Mouse (Mus musculus) midbrain, embryonic 11.5 days (tissue): ENCODE results near the gene Psmd13. TPM values are rescaled to one million over a fixed set of nuclear protein-coding genes. Genes with fewer than 3 reads are reported as not detected.

Experiments used
- ATAC-seq: fragments of 200-750 bp; cut with Nextera tagmentation; 2 replicates; pipeline ENCODE4 v1.8.0; 2017; ENCODE audit warnings: moderate TSS enrichment, moderate library complexity; ENCODE audit not compliant: low FRiP score
- DNase-seq: peaks from one replicate; pipeline ENCODE4 v3.0.0; 2015; ENCODE audit warnings: low spot score; ENCODE audit errors: missing footprints
- H3K27ac ChIP-seq: fragments of 300-500 bp; sonication (generic); 2 replicates; pipeline ENCODE4 v1.5.1; 2014; ENCODE audit warnings: low read depth, low read length
- H3K27me3 ChIP-seq: fragments of 300-500 bp; sonication (generic); 2 replicates; pipeline ENCODE4 v1.6.1; 2014; ENCODE audit warnings: mild to moderate bottlenecking, low read length, moderate library complexity, mixed read lengths; ENCODE audit not compliant: control insufficient read depth, insufficient read depth
- H3K36me3 ChIP-seq: fragments of 300-500 bp; sonication (generic); 2 replicates; pipeline ENCODE4 v1.6.1; 2014; ENCODE audit warnings: mild to moderate bottlenecking, low read length, moderate library complexity, mixed read lengths; ENCODE audit not compliant: control insufficient read depth, insufficient read depth
- H3K4me1 ChIP-seq: fragments of 300-500 bp; sonication (generic); 2 replicates; pipeline ENCODE4 v1.6.1; 2014; ENCODE audit warnings: low read length; ENCODE audit not compliant: control insufficient read depth, insufficient read depth
- H3K4me2 ChIP-seq: fragments of 300-500 bp; sonication (generic); 2 replicates; pipeline ENCODE4 v1.6.1; 2014; ENCODE audit warnings: mild to moderate bottlenecking, moderate library complexity
- H3K4me3 ChIP-seq: fragments of 300-500 bp; sonication (generic); 2 replicates; pipeline ENCODE4 v1.5.1; 2014; ENCODE audit warnings: low read depth, low read length
- H3K9ac ChIP-seq: fragments of 300-500 bp; sonication (generic); 2 replicates; pipeline ENCODE4 v1.6.1; 2014; ENCODE audit warnings: low read length
- H3K9me3 ChIP-seq: fragments of 300-500 bp; sonication (generic); 2 replicates; pipeline ENCODE4 v1.6.1; 2016; ENCODE audit warnings: low read length; ENCODE audit not compliant: control insufficient read depth
- WGBS: fragments of 180-500 bp; shearing (Covaris S2); extraction: QIAGEN DNeasy Blood & Tissue Kit; methylation state at CpG from one replicate; pipeline ENCODE4 v1.1.7; 2014; 5-methylcytosine and 5-hydroxymethylcytosine counted together
- polyA plus RNA-seq: library from polyadenylated mRNA; unstranded; fragments of >200 nt; fragmentation: Nextera tagmentation; extraction: Ambion mirVana; gene quantifications from 2 replicates; pipeline ENCODE4 v1.2.1, GENCODE M21; 2014

The Psmd13 gene
- polyA plus RNA-seq, 1 experiment from 2014 or later, result 173 TPM

DNA sequence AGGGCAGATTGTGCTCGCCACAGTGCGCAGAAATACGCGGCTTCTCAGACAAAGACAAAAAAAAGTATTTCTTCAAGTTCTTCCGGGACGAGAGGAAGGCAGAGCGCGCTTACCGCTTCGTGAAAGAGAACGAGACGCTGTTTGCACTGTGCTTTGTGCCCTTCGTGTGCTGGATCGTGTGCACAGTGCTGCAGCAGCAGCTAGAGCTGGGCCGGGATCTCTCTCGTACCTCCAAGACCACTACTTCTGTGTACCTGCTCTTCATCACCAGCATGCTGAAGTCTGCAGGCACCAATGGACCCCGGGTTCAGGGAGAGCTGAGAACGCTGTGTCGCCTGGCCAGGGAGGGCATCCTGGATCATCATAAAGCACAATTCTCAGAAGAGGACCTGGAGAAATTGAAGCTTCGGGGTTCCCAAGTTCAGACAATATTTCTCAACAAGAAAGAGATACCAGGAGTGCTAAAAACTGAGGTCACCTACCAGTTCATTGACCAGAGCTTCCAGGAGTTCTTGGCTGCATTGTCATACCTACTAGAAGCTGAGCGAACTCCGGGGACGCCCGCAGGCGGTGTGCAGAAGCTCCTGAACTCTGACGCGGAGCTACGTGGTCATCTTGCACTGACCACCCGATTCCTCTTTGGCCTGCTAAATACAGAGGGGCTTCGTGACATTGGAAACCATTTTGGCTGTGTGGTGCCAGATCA is 41.5 kb downstream of the Psmd13 start:
- peak overlapping the region; percentile 83 for H3K4me2 ChIP-seq
- 20% methylated on average over 30 of the region's 30 CpGs for WGBS
- peak; percentile 94 for DNase-seq
- H3K9me3 ChIP-seq, result no peaks in the 10 kb centered on the region
- H3K27ac ChIP-seq, result no peak overlapping the region
- peaks cover 44% of the 10 kb centered on the region for H3K27me3 ChIP-seq
- H3K4me3 ChIP-seq, result peak overlapping the region; percentile 41
- ATAC-seq, result no peak
- H3K36me3 ChIP-seq, result no peaks in the 10 kb centered on the region
- peak overlapping the region; percentile 45 for H3K9ac ChIP-seq
- peaks cover 12% of the 10 kb centered on the region for H3K4me1 ChIP-seq

DNA sequence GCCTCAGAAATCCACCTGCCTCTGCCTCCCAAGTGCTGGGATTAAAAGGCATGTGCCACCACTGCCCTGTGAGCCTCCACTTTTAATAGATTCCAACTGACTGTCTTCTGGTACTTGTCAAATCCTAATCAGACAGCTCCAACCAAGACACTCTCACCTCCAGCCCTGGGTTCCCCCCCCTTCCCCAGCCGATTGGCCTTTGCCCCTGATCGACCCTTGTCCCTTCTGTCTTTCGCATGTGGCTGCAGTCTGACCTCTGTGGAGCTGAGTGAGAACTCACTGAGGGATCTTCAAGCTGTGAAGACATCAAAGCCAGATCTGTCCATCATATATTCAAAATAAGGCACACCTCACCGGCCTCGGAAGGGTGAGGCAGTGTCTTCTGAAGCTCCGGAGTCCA is 45.4 kb downstream of the Psmd13 start:
- no peak overlapping the region for H3K9ac ChIP-seq
- peaks cover 9% of the 10 kb centered on the region for H3K4me1 ChIP-seq
- no peak overlapping the region for H3K4me3 ChIP-seq
- H3K36me3 ChIP-seq, result no peaks in the 10 kb centered on the region
- H3K9me3 ChIP-seq, result no peaks in the 10 kb centered on the region
- no peak overlapping the region for H3K4me2 ChIP-seq
- WGBS, result 89% methylated on average over 6 of the region's 6 CpGs
- DNase-seq (peak; percentile 37), ATAC-seq (no peak)
- H3K27me3 ChIP-seq, result peaks cover 25% of the 10 kb centered on the region
- no peak overlapping the region for H3K27ac ChIP-seq

DNA sequence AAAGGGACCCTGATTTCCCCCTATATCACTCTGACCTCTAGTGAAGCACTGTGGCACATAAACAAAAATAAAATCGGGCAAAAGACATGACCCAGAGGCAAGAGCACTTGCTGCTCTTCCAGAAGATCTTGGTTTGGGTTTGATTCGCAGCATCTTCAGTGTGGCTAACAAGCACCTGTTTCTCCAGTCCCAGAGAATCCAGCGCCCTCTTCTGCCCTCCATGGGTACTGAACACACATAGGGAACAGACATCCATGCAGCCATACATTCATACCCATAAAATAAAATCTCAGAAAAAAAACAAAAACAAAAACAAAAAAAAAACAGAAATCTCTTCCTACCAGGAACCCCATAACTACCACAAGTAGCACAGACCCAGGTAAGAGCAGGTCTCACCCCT is 56.7 kb downstream of the Psmd13 start:
- no peak for ATAC-seq
- peaks cover 5% of the 10 kb centered on the region; the same call in 1 of the 2 replicates for H3K4me1 ChIP-seq
- WGBS, result 44% methylated on average over 3 of the region's 3 CpGs

DNA sequence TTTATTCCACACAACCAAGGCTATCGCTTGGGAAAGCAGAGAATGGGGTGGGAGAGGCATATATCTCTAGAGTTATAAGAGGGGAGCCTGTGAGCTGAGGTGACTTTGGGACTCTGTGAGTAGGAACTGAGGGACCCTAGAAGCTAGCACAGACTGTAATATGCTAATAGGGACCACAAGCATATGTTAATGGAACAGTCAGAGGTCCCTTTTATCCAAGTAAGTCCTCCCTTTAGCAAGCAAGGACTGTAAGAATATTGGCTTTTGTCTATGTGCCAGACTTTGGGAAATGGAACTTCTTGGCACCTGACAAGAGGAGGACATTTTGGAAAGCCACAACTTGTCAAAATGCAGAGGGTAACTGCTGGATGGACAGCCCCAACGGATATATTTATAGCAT is 57.1 kb downstream of the Psmd13 start:
- WGBS, result 20% methylated on average over 2 of the region's 2 CpGs

More for the DNA sequence above, 56.7 kb downstream of the Psmd13 start:
- Histone ChIP-seq H3K27me3 (no peaks in the 10 kb centered on the region), H3K4me3 (no peak overlapping the region), H3K36me3 (no peaks in the 10 kb centered on the region), H3K4me2 (no peak overlapping the region), H3K27ac (no peak overlapping the region), H3K9me3 (no peaks in the 10 kb centered on the region), H3K9ac (no peak overlapping the region)
- DNase-seq, result no peak

DNA sequence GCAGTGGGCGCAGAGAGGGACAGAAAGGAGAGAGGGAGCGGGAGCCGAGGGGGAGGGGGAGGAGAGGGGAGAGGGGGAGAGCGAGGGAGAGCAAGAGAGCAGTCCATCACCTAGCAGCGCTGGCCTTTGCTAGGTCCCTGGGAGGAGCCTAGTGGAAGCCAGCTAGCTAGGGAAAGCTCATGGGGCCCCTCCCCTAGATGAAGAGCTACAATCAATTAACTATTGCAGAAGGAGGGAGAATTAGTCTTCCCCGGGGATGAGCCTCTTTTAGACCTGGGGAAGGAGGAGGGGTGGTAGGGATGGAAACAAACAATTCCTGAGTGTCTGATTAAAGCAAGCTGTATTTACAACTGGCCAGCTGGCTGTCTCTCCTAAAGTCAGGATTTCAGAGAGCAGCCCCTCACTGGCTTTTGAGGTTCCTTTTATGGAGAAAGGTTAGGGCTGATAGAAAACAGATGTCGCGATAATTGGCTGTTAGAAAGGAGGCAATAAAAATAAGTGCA is 58.0 kb downstream of the Psmd13 start:
- Histone ChIP-seq H3K27ac (no peak overlapping the region), H3K9ac (no peak overlapping the region), H3K27me3 (no peaks in the 10 kb centered on the region), H3K9me3 (no peaks in the 10 kb centered on the region), H3K4me1 (peaks cover 5% of the 10 kb centered on the region; the same call in 1 of the 2 replicates), H3K4me3 (no peak overlapping the region), H3K36me3 (no peaks in the 10 kb centered on the region), H3K4me2 (no peak overlapping the region)
- 14% methylated on average over 8 of the region's 8 CpGs for WGBS
- no peak for ATAC-seq
- no peak for DNase-seq

More for the DNA sequence above, 57.1 kb downstream of the Psmd13 start:
- Histone ChIP-seq H3K27ac (no peak overlapping the region), H3K9ac (no peak overlapping the region), H3K9me3 (no peaks in the 10 kb centered on the region), H3K4me3 (no peak overlapping the region), H3K4me1 (peaks cover 5% of the 10 kb centered on the region; the same call in 1 of the 2 replicates), H3K4me2 (no peak overlapping the region), H3K27me3 (no peaks in the 10 kb centered on the region), H3K36me3 (no peaks in the 10 kb centered on the region)
- DNase-seq, result no peak
- ATAC-seq, result no peak

DNA sequence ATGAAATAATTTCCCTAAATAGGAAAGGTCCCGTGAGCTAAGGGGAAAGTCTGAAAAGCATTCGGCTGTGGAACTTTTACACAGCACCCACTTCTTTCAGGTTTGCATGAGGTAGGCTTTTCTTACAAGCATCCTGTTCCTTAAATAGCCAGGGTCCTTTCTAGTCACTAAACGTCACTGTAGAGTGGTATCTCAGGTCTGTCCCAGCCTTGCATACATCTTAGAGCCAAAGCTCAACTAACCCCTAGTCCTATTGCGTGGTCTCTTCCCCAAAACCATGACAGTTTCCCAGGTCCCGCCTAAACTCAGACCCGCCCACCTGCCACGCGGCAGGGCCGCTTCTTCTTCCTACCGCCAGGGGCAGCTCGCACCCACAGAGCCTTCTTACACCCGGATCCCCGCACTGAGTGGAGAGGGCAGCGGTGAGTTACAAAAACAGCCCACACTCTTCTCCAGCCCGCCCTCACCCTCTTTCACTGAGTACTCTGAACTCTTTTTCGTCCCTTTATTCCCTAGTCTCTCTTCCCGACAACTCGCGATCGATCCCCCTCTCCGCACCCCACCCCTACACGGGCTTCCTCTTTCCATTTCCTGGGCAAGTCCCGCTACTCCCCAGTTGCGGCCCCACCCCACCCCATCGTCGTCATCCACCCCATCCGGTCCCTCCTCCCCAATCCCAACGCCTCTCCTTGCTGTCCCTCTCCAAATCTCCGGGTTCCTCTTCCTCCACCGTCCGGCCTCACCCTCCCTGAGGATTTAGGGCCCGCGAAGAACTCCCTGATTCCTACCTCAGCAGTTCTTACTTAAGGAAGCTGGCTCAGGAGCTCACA is 59.7 kb downstream of the Psmd13 start, which contains the start of gene Pgghg:
Pgghg (plus strand) TSS at position 170 of the 830 bp plus-strand sequence.
- Histone ChIP-seq H3K27ac (no peak within 1 kb of the TSS), H3K4me3 (peak within 1 kb of the TSS; percentile 45), H3K27me3 (no peaks in the 10 kb centered on the region), H3K9me3 (no peaks in the 10 kb centered on the region), H3K36me3 (no peaks in the 10 kb centered on the region), H3K4me1 (peaks cover 5% of the 10 kb centered on the region; the same call in 1 of the 2 replicates), H3K9ac (peak within 1 kb of the TSS; percentile 73), H3K4me2 (peak within 1 kb of the TSS; percentile 59)
- ATAC-seq, result peak; percentile 91
- WGBS, result 5% methylated on average over 33 of the region's 33 CpGs
- peak; percentile 98 for DNase-seq

DNA sequence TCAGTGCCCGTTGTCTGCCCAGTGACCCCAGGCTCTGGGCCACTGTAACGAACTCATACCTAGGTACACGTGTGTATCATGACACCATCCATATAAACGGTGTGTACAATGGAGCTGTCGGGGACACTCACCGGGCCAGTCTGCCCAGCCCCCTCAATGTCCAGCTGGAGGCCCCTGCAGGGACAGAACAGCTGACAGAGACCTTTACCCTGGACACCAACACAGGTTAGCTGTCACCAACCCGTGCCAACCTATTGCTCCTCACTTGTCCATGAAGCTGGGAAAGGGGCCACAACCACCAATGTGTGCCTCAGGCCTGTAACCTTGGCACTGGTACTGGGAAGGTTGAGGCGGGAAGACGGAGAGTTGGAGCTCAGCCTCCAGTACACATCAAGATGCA is 60.6 kb downstream of the Psmd13 start:
- ATAC-seq (peak; percentile 12; the same call in 1 of the 2 replicates), DNase-seq (no peak)
- no peaks in the 10 kb centered on the region for H3K27me3 ChIP-seq
- WGBS, result 64% methylated on average over 9 of the region's 9 CpGs
- peak overlapping the region; percentile 73 for H3K9ac ChIP-seq
- no peaks in the 10 kb centered on the region for H3K9me3 ChIP-seq
- H3K4me1 ChIP-seq, result peaks cover 5% of the 10 kb centered on the region; the same call in 1 of the 2 replicates
- no peak overlapping the region for H3K27ac ChIP-seq
- H3K4me3 ChIP-seq, result peak overlapping the region; percentile 45
- no peaks in the 10 kb centered on the region for H3K36me3 ChIP-seq
- H3K4me2 ChIP-seq, result peak overlapping the region; percentile 59

DNA sequence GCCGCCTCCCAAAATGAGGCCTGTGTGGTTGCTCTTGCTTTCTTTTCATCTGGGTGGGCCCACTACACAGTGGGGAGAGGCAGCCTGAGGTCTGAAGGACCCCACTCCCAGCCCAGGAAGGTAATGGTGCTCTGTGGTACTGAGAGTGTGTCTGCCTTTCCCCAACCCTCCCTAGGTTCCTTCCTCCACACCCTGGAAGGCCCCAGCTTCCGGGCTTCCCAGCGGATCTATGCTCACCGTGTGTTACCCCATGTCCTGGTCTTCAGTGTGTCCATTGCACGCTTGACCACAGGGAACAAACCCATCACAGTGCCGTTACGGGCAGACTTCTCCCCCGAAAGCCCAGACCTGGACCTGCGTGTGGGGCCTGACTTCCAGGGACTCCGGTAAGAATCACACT is 61.0 kb downstream of the Psmd13 start:
- ATAC-seq, result no peak
- H3K36me3 ChIP-seq, result no peaks in the 10 kb centered on the region
- H3K9ac ChIP-seq, result no peak overlapping the region
- no peaks in the 10 kb centered on the region for H3K9me3 ChIP-seq
- no peak overlapping the region for H3K27ac ChIP-seq
- peaks cover 5% of the 10 kb centered on the region; the same call in 1 of the 2 replicates for H3K4me1 ChIP-seq
- no peak overlapping the region for H3K4me3 ChIP-seq
- 94% methylated on average over 10 of the region's 10 CpGs for WGBS
- H3K4me2 ChIP-seq, result no peak overlapping the region
- H3K27me3 ChIP-seq, result no peaks in the 10 kb centered on the region
- DNase-seq, result no peak

DNA sequence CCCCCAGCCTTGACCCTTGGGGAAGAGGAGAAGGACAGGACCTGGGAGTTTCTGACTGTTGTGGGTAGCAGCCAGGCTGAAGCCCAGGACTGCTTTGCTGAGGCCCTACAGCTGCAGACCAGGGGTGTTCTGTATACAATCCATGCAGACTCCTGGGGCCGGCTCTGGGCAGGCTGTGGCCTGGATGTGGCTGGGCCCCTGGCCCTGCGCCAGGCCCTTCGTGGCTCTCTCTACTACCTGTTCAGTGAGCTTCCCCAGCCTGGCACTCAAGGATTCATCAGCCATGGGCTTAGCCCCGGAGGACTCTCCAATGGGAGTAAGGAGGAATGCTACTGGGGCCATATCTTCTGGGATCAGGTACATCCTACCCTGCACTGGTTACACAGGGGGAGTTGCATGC is 61.6 kb downstream of the Psmd13 start:
- H3K4me2 ChIP-seq, result no peak overlapping the region

More for the DNA sequence above, 61.6 kb downstream of the Psmd13 start:
- Histone ChIP-seq H3K4me1 (peaks cover 5% of the 10 kb centered on the region; the same call in 1 of the 2 replicates), H3K27me3 (no peaks in the 10 kb centered on the region), H3K9ac (no peak overlapping the region), H3K27ac (no peak overlapping the region), H3K9me3 (no peaks in the 10 kb centered on the region), H3K36me3 (no peaks in the 10 kb centered on the region), H3K4me3 (no peak overlapping the region)
- DNase-seq (no peak), ATAC-seq (no peak)
- WGBS, result 91% methylated on average over 4 of the region's 4 CpGs
